Mouse (Mus musculus) myocyte (in vitro differentiated cells): Measurements from ENCODE around the gene Lrit3. TPM values are rescaled to one million over a fixed set of nuclear protein-coding genes. Genes with fewer than 3 reads are reported as not detected.

Source experiments
- H3K27me3 ChIP-seq: one replicate; pipeline ENCODE4 v1.6.1; 2011; ENCODE audit not compliant: control insufficient read depth, insufficient read depth, insufficient read length
- H3K36me3 ChIP-seq: one replicate; pipeline ENCODE4 v1.6.1; 2011; ENCODE audit not compliant: control insufficient read depth, insufficient read depth
- H3K4me2 ChIP-seq: one replicate; pipeline ENCODE4 v1.6.1; 2011; ENCODE audit warnings: low read depth, control low read depth
- H3K4me3 ChIP-seq: one replicate; pipeline ENCODE4 v1.5.1; 2011; ENCODE audit warnings: mild to moderate bottlenecking, control low read depth, moderate library complexity
- H3K79me2 ChIP-seq: one replicate; pipeline ENCODE4 v1.6.1; 2011; ENCODE audit not compliant: control insufficient read depth, insufficient read depth
- H3ac ChIP-seq: one replicate; pipeline ENCODE4 v1.6.1; 2011; ENCODE audit not compliant: control insufficient read depth, insufficient read length
- CEBPB ChIP-seq: IDR thresholded peaks from 2 replicates; pipeline ENCODE4 v1.6.1; 2011; ENCODE audit warnings: mild to moderate bottlenecking, moderate library complexity; ENCODE audit not compliant: poor library complexity, insufficient read depth, severe bottlenecking
- E2F4 ChIP-seq: IDR thresholded peaks from one replicate; pipeline ENCODE4 v1.6.1; 2011; ENCODE audit warnings: mild to moderate bottlenecking, control low read depth, moderate library complexity; ENCODE audit not compliant: insufficient read depth
- MAX ChIP-seq: IDR thresholded peaks from one replicate; pipeline ENCODE4 v1.6.1; 2011; ENCODE audit warnings: low read depth, mild to moderate bottlenecking, control low read depth
- MYOD1 ChIP-seq, 3 experiments: IDR thresholded peaks; one replicate each; pipeline ENCODE4 v1.6.1; 2011; ENCODE audit warnings: control low read depth in 2 of 3, low read depth in 2 of 3, mild to moderate bottlenecking in 2 of 3, moderate library complexity in 1 of 3; ENCODE audit not compliant: insufficient read length in 2 of 3, control insufficient read depth in 1 of 3
- MYOG ChIP-seq, 3 experiments: IDR thresholded peaks; one replicate each; pipeline ENCODE4 v1.6.1; 2011; ENCODE audit warnings: control low read depth in 2 of 3, low read depth in 2 of 3, mild to moderate bottlenecking in 2 of 3; ENCODE audit not compliant: insufficient read length in 2 of 3, control insufficient read depth in 1 of 3, insufficient read depth in 1 of 3
- POLR2A ChIP-seq: IDR thresholded peaks from one replicate; pipeline ENCODE4 v1.6.1; 2011; ENCODE audit warnings: low read depth, mild to moderate bottlenecking, control low read depth, moderate library complexity; ENCODE audit not compliant: insufficient read length
- POLR2AphosphoS2 ChIP-seq: IDR thresholded peaks from one replicate; pipeline ENCODE4 v1.6.1; 2011; ENCODE audit warnings: low read depth, control low read depth; ENCODE audit not compliant: insufficient read length
- REST ChIP-seq: IDR thresholded peaks from one replicate; pipeline ENCODE4 v1.6.1; 2011; ENCODE audit warnings: mild to moderate bottlenecking, control low read depth, moderate library complexity; ENCODE audit not compliant: insufficient read depth, insufficient read length
- SRF ChIP-seq: IDR thresholded peaks from one replicate; pipeline ENCODE4 v1.6.1; 2011; ENCODE audit warnings: low read depth; ENCODE audit not compliant: control insufficient read depth, insufficient read length
- TCF12 ChIP-seq: IDR thresholded peaks from one replicate; pipeline ENCODE4 v1.6.1; 2011; ENCODE audit warnings: mild to moderate bottlenecking, control low read depth; ENCODE audit not compliant: poor library complexity, insufficient read depth, severe bottlenecking
- TCF3 ChIP-seq: IDR thresholded peaks from one replicate; pipeline ENCODE4 v1.6.1; 2011; ENCODE audit warnings: low read depth, control low read depth; ENCODE audit not compliant: insufficient read length
- USF1 ChIP-seq: IDR thresholded peaks from one replicate; pipeline ENCODE4 v1.6.1; 2011; ENCODE audit warnings: low read depth, mild to moderate bottlenecking, control low read depth, moderate library complexity
- polyA plus RNA-seq: library from polyadenylated mRNA; unstranded; fragments of >200 nt; fragmentation: generic; extraction: Trizol; gene quantifications from one replicate; pipeline ENCODE4 v1.2.1, GENCODE M21; 2012; ENCODE audit warnings: missing spikeins

Lrit3 gene
- polyA plus RNA-seq, 1 experiment, result not detected

DNA sequence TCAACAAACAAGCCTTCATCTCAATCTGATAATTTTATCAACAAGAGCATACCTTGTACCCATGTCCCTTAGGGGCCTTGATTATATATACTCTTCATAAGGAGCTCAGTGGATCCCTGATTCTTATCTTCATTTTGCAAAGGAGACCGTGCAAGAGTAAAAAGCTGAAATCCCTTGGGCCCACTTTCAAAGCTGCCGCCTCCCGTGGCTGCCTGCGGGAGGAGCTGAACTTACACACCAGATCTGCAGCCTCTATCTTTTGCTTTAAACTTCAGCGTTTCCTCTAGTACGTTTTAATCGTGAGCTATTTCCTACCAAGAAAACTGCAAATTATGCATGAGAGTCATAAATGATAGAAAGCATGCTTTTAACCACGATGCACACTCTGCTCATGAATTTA lies 17.9 kb upstream of the Lrit3 start:
- TF ChIP-seq POLR2AphosphoS2 (no peak), MYOG (IDR thresholded peaks at IDR 0.05; ENCODE audit: control insufficient read depth in 1 of 3, insufficient read depth in 1 of 3, insufficient read length in 2 of 3, low read depth in 2 of 3) (no peak), SRF (no peak), TCF12 (no peak), MAX (no peak), TCF3 (no peak), USF1 (no peak), MYOD1 (IDR thresholded peaks at IDR 0.05; ENCODE audit: control insufficient read depth in 1 of 3, insufficient read length in 2 of 3, low read depth in 2 of 3) (no peak), E2F4 (no peak), POLR2A (no peak)
- H3K36me3 ChIP-seq, result peaks cover 5% of the 10 kb centered on the region
- H3ac ChIP-seq, result no peak overlapping the region
- H3K4me3 ChIP-seq, result no peak overlapping the region
- no peaks in the 10 kb centered on the region for H3K27me3 ChIP-seq
- H3K79me2 ChIP-seq, result peaks cover 3% of the 10 kb centered on the region
- no peak overlapping the region for H3K4me2 ChIP-seq

GRCm38 (mm10) chr3:129820847-129821246 lies 17.0 kb upstream of the Lrit3 start:
- no peaks in the 10 kb centered on the region for H3K79me2 ChIP-seq
- H3K36me3 ChIP-seq, result peaks cover 5% of the 10 kb centered on the region
- no peaks in the 10 kb centered on the region for H3K27me3 ChIP-seq
- no peak for TF ChIP-seq MAX
- TF ChIP-seq SRF, result no peak
- TF ChIP-seq POLR2AphosphoS2, result no peak
- no peak for TF ChIP-seq TCF12
- TF ChIP-seq MYOG (IDR thresholded peaks at IDR 0.05; ENCODE audit: control insufficient read depth in 1 of 3, insufficient read depth in 1 of 3, insufficient read length in 2 of 3, low read depth in 2 of 3), result no peak
- H3K4me2 ChIP-seq, result no peak overlapping the region
- no peak overlapping the region for H3ac ChIP-seq
- no peak overlapping the region for H3K4me3 ChIP-seq

- no peak for TF ChIP-seq POLR2A
- TF ChIP-seq REST, result no peak
- TF ChIP-seq E2F4, result no peak
- TF ChIP-seq SRF, result no peak
- TF ChIP-seq MYOG (IDR thresholded peaks at IDR 0.05; ENCODE audit: control insufficient read depth in 1 of 3, insufficient read depth in 1 of 3, insufficient read length in 2 of 3, low read depth in 2 of 3), result no peak
- TF ChIP-seq TCF12, result no peak
- TF ChIP-seq MAX, result no peak
- TF ChIP-seq CEBPB, result no peak
- TF ChIP-seq MYOD1 (IDR thresholded peaks at IDR 0.05; ENCODE audit: control insufficient read depth in 1 of 3, insufficient read length in 2 of 3, low read depth in 2 of 3), result no peak
- TF ChIP-seq USF1, result no peak
- no peak for TF ChIP-seq POLR2AphosphoS2
- TF ChIP-seq TCF3, result no peak
- Histone ChIP-seq H3K79me2 (no peaks in the 10 kb centered on the region), H3K27me3 (no peaks in the 10 kb centered on the region), H3ac (no peak overlapping the region), H3K4me2 (no peak overlapping the region), H3K4me3 (no peak overlapping the region), H3K36me3 (no peaks in the 10 kb centered on the region)
These were observed 4.8 kb downstream of the Lrit3 start for GRCm38 (mm10) chr3:129799011-129799410.

DNA sequence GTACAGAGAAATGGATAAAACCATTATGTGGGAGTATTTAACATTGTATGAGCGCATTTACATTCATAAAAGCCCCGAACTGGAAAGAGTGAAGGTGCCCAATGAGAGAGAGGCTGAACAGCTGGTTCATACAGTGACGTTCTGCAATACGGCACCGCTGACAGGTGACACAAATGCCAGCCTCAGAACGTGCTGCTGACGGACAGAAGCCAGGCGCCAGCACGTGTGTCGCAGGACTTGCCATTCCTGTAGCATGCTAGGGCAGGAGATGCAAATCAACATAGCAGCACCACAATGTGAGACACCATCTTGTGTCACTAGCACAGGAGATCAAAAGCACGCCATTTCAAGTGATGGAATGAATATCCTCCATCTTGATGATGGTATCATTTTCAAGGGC lies 5.3 kb downstream of the Lrit3 start:
- Histone ChIP-seq H3ac (no peak overlapping the region), H3K27me3 (no peaks in the 10 kb centered on the region), H3K4me2 (no peak overlapping the region), H3K4me3 (no peak overlapping the region), H3K79me2 (no peaks in the 10 kb centered on the region), H3K36me3 (no peaks in the 10 kb centered on the region)
- TF ChIP-seq REST (no peak), MYOG (IDR thresholded peaks at IDR 0.05; ENCODE audit: control insufficient read depth in 1 of 3, insufficient read depth in 1 of 3, insufficient read length in 2 of 3, low read depth in 2 of 3) (peak in 1 of 3 experiments; percentile 13)

DNA sequence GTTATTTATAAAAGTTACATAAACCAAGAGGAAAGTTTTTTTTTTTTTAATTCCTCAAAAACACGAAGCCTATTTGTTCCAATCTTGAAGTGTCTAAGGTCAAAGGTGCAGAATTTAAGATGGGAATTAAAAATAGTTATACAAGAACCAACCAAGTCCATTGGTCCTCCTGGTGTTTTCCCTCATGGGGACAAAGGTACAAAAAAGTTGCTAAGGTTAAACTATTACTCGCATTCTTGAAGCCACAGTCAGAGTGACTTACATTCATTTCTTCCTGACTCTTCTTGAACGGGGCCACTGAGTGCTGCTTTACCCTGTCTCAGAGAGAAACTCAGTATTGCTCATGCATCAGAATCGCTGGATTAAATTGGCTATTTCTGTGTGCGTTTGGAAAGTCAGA lies 6.5 kb downstream of the Lrit3 start:
- Histone ChIP-seq H3K79me2 (no peaks in the 10 kb centered on the region), H3K4me3 (no peak overlapping the region)

More for the DNA sequence above, 6.5 kb downstream of the Lrit3 start:
- Histone ChIP-seq H3K36me3 (no peaks in the 10 kb centered on the region), H3K4me2 (no peak overlapping the region), H3ac (no peak overlapping the region), H3K27me3 (no peaks in the 10 kb centered on the region)
- TF ChIP-seq POLR2AphosphoS2 (no peak), SRF (no peak), POLR2A (no peak), REST (no peak), USF1 (no peak), E2F4 (no peak), MYOD1 (IDR thresholded peaks at IDR 0.05; ENCODE audit: control insufficient read depth in 1 of 3, insufficient read length in 2 of 3, low read depth in 2 of 3) (no peak), TCF12 (no peak), MAX (no peak), MYOG (IDR thresholded peaks at IDR 0.05; ENCODE audit: control insufficient read depth in 1 of 3, insufficient read depth in 1 of 3, insufficient read length in 2 of 3, low read depth in 2 of 3) (no peak), TCF3 (no peak), CEBPB (no peak)
